Mouse (Mus musculus): ENCODE measurements around the gene Ppme1. TPM values are rescaled to one million over a fixed set of nuclear protein-coding genes. Genes with fewer than 3 reads are reported as not detected.
A peak's percentile ranks its signal among the peaks of the same experiment; 100 is the strongest.

Ppme1 gene
- polyA plus RNA-seq, 1 experiment = 152 TPM

GRCm38 (mm10) chr7:100331269-100331668 is 40.8 kb downstream of the Ppme1 start:
- Histone ChIP-seq H3K36me3 (ENCODE audit: control insufficient read depth, insufficient read depth, low read length) (peaks cover 39% of the 10 kb centered on the region), H3K27ac (ENCODE audit: control insufficient read depth, insufficient read depth, low read length) (no peak overlapping the region), H3K27me3 (ENCODE audit: control insufficient read depth, insufficient read depth, low read length) (no peaks in the 10 kb centered on the region), H3K4me3 (ENCODE audit: control insufficient read depth, insufficient read depth, low read length) (no peak overlapping the region), H3K4me1 (replicated peaks; ENCODE audit: control insufficient read depth, insufficient read depth, low read length) (no peaks in the 10 kb centered on the region)
- no peak for TF ChIP-seq CTCF (IDR thresholded peaks at IDR 0.05; ENCODE audit: borderline replicate concordance, control insufficient read depth, extremely low read depth, insufficient read depth, low read length, poor library complexity)
- TF ChIP-seq POLR2A (IDR thresholded peaks at IDR 0.05; ENCODE audit: control insufficient read depth, extremely low read depth, insufficient read depth, low read length, poor library complexity) = no peak
- WGBS = 97% methylated on average over 3 of the region's 3 CpGs
- DNase-seq = no peak

DNA sequence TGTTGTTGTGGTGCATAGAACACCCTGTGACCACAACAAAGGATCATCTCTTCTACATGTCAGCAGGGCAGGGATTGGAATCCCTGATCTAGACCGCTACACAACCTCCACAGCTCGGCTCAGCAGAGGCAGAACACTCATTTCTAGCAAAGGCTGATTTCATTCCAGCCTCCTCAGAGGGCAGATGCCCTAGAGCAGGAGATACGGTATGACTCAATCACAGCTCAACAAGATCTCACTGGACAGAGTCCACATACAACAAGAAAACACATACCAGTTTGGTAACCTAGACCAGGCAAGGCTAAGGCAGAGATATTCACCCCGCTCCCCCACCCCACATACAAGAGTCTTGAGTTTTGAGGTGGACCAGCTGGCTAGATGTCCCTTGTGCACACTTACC is 43.5 kb downstream of the Ppme1 start:
- H3K36me3 ChIP-seq (ENCODE audit: control insufficient read depth, insufficient read depth, low read length) = peaks cover 18% of the 10 kb centered on the region
- H3K27me3 ChIP-seq (ENCODE audit: control insufficient read depth, insufficient read depth, low read length) = no peaks in the 10 kb centered on the region
- WGBS = 92% methylated on average over 4 of the region's 4 CpGs
- TF ChIP-seq CTCF (IDR thresholded peaks at IDR 0.05; ENCODE audit: borderline replicate concordance, control insufficient read depth, extremely low read depth, insufficient read depth, low read length, poor library complexity) (no peak), POLR2A (IDR thresholded peaks at IDR 0.05; ENCODE audit: control insufficient read depth, extremely low read depth, insufficient read depth, low read length, poor library complexity) (no peak)
- no peak overlapping the region for H3K4me3 ChIP-seq (ENCODE audit: control insufficient read depth, insufficient read depth, low read length)
- H3K4me1 ChIP-seq (replicated peaks; ENCODE audit: control insufficient read depth, insufficient read depth, low read length) = no peaks in the 10 kb centered on the region
- no peak for DNase-seq
- H3K27ac ChIP-seq (ENCODE audit: control insufficient read depth, insufficient read depth, low read length) = no peak overlapping the region

DNA sequence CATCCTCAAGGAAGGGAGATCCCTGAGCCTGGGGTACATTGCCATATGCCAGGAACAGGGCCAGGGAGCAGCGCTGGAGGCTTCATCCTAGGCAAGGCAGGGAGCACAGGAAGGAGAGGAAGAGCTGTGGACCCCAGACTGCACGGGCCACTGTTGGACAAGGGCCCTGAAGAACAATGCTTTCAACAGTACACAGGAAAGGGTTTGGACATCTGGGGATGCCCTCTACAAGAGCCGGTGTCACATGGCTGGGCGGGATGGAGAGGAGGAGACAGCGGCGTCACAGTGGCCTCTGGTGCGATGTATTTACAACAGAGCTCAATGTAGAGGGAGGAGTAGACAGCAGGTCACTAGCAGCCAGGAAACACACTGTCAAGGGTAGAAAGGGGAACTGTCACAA is 44.6 kb downstream of the Ppme1 start:
- 93% methylated on average over 7 of the region's 7 CpGs for WGBS
- no peak overlapping the region for H3K4me3 ChIP-seq (ENCODE audit: control insufficient read depth, insufficient read depth, low read length)
- TF ChIP-seq POLR2A (IDR thresholded peaks at IDR 0.05; ENCODE audit: control insufficient read depth, extremely low read depth, insufficient read depth, low read length, poor library complexity) = no peak
- H3K36me3 ChIP-seq (ENCODE audit: control insufficient read depth, insufficient read depth, low read length) = peaks cover 9% of the 10 kb centered on the region
- no peaks in the 10 kb centered on the region for H3K27me3 ChIP-seq (ENCODE audit: control insufficient read depth, insufficient read depth, low read length)
- H3K27ac ChIP-seq (ENCODE audit: control insufficient read depth, insufficient read depth, low read length) = no peak overlapping the region
- DNase-seq = no peak
- H3K4me1 ChIP-seq (replicated peaks; ENCODE audit: control insufficient read depth, insufficient read depth, low read length) = no peaks in the 10 kb centered on the region

DNA sequence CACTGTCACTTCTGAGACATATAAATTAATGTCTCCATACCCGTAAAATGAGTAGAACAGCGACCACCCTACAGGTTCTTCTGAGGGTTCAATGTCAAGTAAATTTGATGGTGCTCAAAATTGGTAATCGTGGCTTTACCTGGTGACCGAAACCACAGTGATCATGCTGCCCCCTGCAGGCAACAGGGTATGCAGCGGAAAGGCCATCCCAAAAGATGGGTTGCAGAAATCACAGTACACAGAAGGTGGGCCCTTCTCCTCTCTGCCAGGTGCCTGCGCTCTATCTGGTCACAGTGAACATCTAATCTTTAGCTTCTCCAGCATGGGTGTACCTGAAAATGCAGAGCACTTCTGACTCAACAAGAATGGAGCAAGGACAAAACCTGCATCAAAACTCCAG is 46.6 kb downstream of the Ppme1 start:
- Histone ChIP-seq H3K27ac (ENCODE audit: control insufficient read depth, insufficient read depth, low read length) (no peak overlapping the region), H3K4me3 (ENCODE audit: control insufficient read depth, insufficient read depth, low read length) (no peak overlapping the region), H3K36me3 (ENCODE audit: control insufficient read depth, insufficient read depth, low read length) (no peaks in the 10 kb centered on the region), H3K27me3 (ENCODE audit: control insufficient read depth, insufficient read depth, low read length) (no peaks in the 10 kb centered on the region), H3K4me1 (replicated peaks; ENCODE audit: control insufficient read depth, insufficient read depth, low read length) (no peaks in the 10 kb centered on the region)
- DNase-seq = peak; percentile 36
- WGBS = 85% methylated on average over 6 of the region's 6 CpGs
- TF ChIP-seq POLR2A (IDR thresholded peaks at IDR 0.05; ENCODE audit: control insufficient read depth, extremely low read depth, insufficient read depth, low read length, poor library complexity) (no peak), CTCF (IDR thresholded peaks at IDR 0.05; ENCODE audit: borderline replicate concordance, control insufficient read depth, extremely low read depth, insufficient read depth, low read length, poor library complexity) (peak; percentile 56; the same call in 1 of the 2 replicates)

- WGBS = 86% methylated on average over 3 of the region's 3 CpGs
- Histone ChIP-seq H3K27ac (ENCODE audit: control insufficient read depth, insufficient read depth, low read length) (no peak overlapping the region), H3K4me3 (ENCODE audit: control insufficient read depth, insufficient read depth, low read length) (no peak overlapping the region), H3K27me3 (ENCODE audit: control insufficient read depth, insufficient read depth, low read length) (no peaks in the 10 kb centered on the region), H3K4me1 (replicated peaks; ENCODE audit: control insufficient read depth, insufficient read depth, low read length) (no peaks in the 10 kb centered on the region), H3K36me3 (ENCODE audit: control insufficient read depth, insufficient read depth, low read length) (no peaks in the 10 kb centered on the region)
- no peak for DNase-seq
- TF ChIP-seq CTCF (IDR thresholded peaks at IDR 0.05; ENCODE audit: borderline replicate concordance, control insufficient read depth, extremely low read depth, insufficient read depth, low read length, poor library complexity) = no peak
- TF ChIP-seq POLR2A (IDR thresholded peaks at IDR 0.05; ENCODE audit: control insufficient read depth, extremely low read depth, insufficient read depth, low read length, poor library complexity) = no peak
Measured at GRCm38 (mm10) chr7:100323721-100324120, 48.4 kb downstream of the Ppme1 start.

DNA sequence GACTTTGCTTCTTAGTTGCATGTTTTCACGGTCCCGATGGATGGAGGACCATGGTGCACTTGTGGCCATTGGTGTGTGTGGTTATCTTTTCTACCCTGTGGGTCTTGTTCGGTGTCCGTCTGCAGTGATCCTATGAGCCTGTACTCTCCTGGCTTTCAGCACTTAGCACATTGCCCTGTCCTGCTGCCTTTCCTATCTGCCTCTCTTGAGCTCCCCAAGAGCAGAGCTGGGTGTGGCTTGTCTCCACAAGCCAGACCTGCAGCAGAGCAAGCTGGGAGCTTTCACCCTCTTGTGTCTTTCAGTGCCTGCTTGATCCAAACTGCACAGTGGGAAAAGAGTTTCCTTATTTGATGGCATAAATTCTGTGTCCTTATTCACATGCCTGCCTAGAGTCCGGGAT is 54.6 kb downstream of the Ppme1 start:
- no peak for TF ChIP-seq CTCF (IDR thresholded peaks at IDR 0.05; ENCODE audit: borderline replicate concordance, control insufficient read depth, extremely low read depth, insufficient read depth, low read length, poor library complexity)
- no peak for TF ChIP-seq POLR2A (IDR thresholded peaks at IDR 0.05; ENCODE audit: control insufficient read depth, extremely low read depth, insufficient read depth, low read length, poor library complexity)
- no peaks in the 10 kb centered on the region for H3K36me3 ChIP-seq (ENCODE audit: control insufficient read depth, insufficient read depth, low read length)
- H3K4me1 ChIP-seq (replicated peaks; ENCODE audit: control insufficient read depth, insufficient read depth, low read length) = no peaks in the 10 kb centered on the region
- 98% methylated on average over 5 of the region's 5 CpGs for WGBS
- H3K4me3 ChIP-seq (ENCODE audit: control insufficient read depth, insufficient read depth, low read length) = no peak overlapping the region
- no peaks in the 10 kb centered on the region for H3K27me3 ChIP-seq (ENCODE audit: control insufficient read depth, insufficient read depth, low read length)
- no peak for DNase-seq
- H3K27ac ChIP-seq (ENCODE audit: control insufficient read depth, insufficient read depth, low read length) = no peak overlapping the region

DNA sequence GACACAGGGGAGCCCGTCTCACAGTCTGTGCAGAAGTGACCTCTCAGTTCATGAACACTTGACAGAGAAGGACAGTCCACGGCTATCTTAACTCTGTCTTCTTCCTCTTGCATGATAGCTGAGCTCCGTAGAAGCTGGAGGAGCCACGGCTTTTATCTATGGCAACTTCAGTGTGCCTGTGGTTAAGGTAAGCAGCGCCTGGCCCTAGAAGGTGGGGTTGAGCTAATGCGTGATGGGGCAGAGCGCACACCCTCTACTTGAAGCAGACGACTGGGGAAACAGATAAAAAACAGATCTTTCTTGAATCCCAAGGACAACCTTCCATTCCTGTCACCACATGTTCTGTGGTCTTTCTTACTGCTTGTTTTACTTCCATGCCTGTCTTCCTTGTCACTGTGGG is 55.2 kb downstream of the Ppme1 start:
- H3K27me3 ChIP-seq (ENCODE audit: control insufficient read depth, insufficient read depth, low read length) = no peaks in the 10 kb centered on the region
- H3K4me3 ChIP-seq (ENCODE audit: control insufficient read depth, insufficient read depth, low read length) = no peak overlapping the region
- no peaks in the 10 kb centered on the region for H3K36me3 ChIP-seq (ENCODE audit: control insufficient read depth, insufficient read depth, low read length)
- H3K4me1 ChIP-seq (replicated peaks; ENCODE audit: control insufficient read depth, insufficient read depth, low read length) = no peaks in the 10 kb centered on the region
- H3K27ac ChIP-seq (ENCODE audit: control insufficient read depth, insufficient read depth, low read length) = no peak overlapping the region
- WGBS = 88% methylated on average over 8 of the region's 8 CpGs
- no peak for DNase-seq
- TF ChIP-seq CTCF (IDR thresholded peaks at IDR 0.05; ENCODE audit: borderline replicate concordance, control insufficient read depth, extremely low read depth, insufficient read depth, low read length, poor library complexity) (no peak), POLR2A (IDR thresholded peaks at IDR 0.05; ENCODE audit: control insufficient read depth, extremely low read depth, insufficient read depth, low read length, poor library complexity) (no peak)
